Mouse (Mus musculus) fibroblast of lung, adult 2 months (primary cell): Measurements from ENCODE around the gene Nipa1.
"Not testable (repeated sequence)": the region's sequence is repeated elsewhere in the genome, so short reads cannot be mapped to it uniquely, and the experiment has no call there.

Experiments
- DNase-seq: peaks from one replicate; pipeline ENCODE4 v3.0.0-alpha.2; 2011; ENCODE audit warnings: low read depth

The Nipa1 gene

GRCm38 (mm10) chr7:56019930-56020253, at the start of gene Nipa1:
TSS of gene Nipa1 (minus strand) at chr7:56019954.
- no peak for DNase-seq

GRCm38 (mm10) chr7:56066634-56067033, 46.9 kb upstream of the Nipa1 start:
- DNase-seq: no peak

- no peak for DNase-seq
Observed at GRCm38 (mm10) chr7:56066136-56066535, 46.4 kb upstream of the Nipa1 start.

- DNase-seq: peak; percentile 55
Observed at GRCm38 (mm10) chr7:56064876-56065275, 45.1 kb upstream of the Nipa1 start.

GRCm38 (mm10) chr7:56055338-56055737, 35.6 kb upstream of the Nipa1 start:
- no peak for DNase-seq

- no peak for DNase-seq
Observed at GRCm38 (mm10) chr7:56052996-56053395, 33.2 kb upstream of the Nipa1 start.

GRCm38 (mm10) chr7:56050487-56050911, 30.7 kb upstream of the Nipa1 start:
- DNase-seq: no peak

- peak; percentile 99 for DNase-seq
Observed at GRCm38 (mm10) chr7:56049831-56050321, 30.1 kb upstream of the Nipa1 start, which contains the start of gene Herc2. TSS of gene Herc2 (plus strand) at chr7:56050196.

- DNase-seq: no peak
Observed at GRCm38 (mm10) chr7:56047178-56047577, 27.4 kb upstream of the Nipa1 start.

- DNase-seq: no peak
Observed at GRCm38 (mm10) chr7:56044267-56044629, 24.5 kb upstream of the Nipa1 start.

- no peak for DNase-seq
Observed at GRCm38 (mm10) chr7:56043577-56044266, 24.0 kb upstream of the Nipa1 start.

GRCm38 (mm10) chr7:56042353-56042752, 22.6 kb upstream of the Nipa1 start:
- DNase-seq: peak; percentile 47

- DNase-seq: no peak
Observed at GRCm38 (mm10) chr7:56023586-56023985, 3.8 kb upstream of the Nipa1 start.

GRCm38 (mm10) chr7:56018972-56019929, 503 bp downstream of the Nipa1 start:
- DNase-seq: no peak

GRCm38 (mm10) chr7:56018446-56018971, 1.2 kb downstream of the Nipa1 start:
- no peak for DNase-seq

GRCm38 (mm10) chr7:56017761-56018160, 2.0 kb downstream of the Nipa1 start:
- DNase-seq: no peak

- no peak for DNase-seq
Observed at GRCm38 (mm10) chr7:56015837-56016236, 3.9 kb downstream of the Nipa1 start.

GRCm38 (mm10) chr7:56015172-56015571, 4.6 kb downstream of the Nipa1 start:
- no peak for DNase-seq

- not testable (repeated sequence) for DNase-seq
Observed at GRCm38 (mm10) chr7:56014002-56014702, 5.6 kb downstream of the Nipa1 start.

- no peak for DNase-seq
Observed at GRCm38 (mm10) chr7:56013261-56014001, 6.3 kb downstream of the Nipa1 start.

- DNase-seq: no peak
Observed at GRCm38 (mm10) chr7:56011018-56011333, 8.8 kb downstream of the Nipa1 start.
